Mouse (Mus musculus) limb, embryonic 10.5 days (tissue): ENCODE measurements around the gene Cpxm1. TPM values are rescaled to one million over a fixed set of nuclear protein-coding genes. Genes with fewer than 3 reads are reported as not detected.

Experiments
- DNase-seq: peaks from one replicate; pipeline ENCODE4 v3.0.0-alpha.2; 2017; ENCODE audit warnings: low spot score
- H3K27ac ChIP-seq: fragments of 300-500 bp; sonication (generic); 2 replicates; pipeline ENCODE4 v1.5.1; 2016; ENCODE audit warnings: mild to moderate bottlenecking
- H3K27me3 ChIP-seq: fragments of 300-500 bp; sonication (generic); 2 replicates; pipeline ENCODE4 v1.6.1; 2016; ENCODE audit warnings: low read depth, mild to moderate bottlenecking; ENCODE audit not compliant: poor library complexity, severe bottlenecking
- H3K36me3 ChIP-seq: fragments of 300-500 bp; sonication (generic); 2 replicates; pipeline ENCODE4 v1.6.1; 2016; ENCODE audit warnings: mild to moderate bottlenecking, moderate library complexity
- H3K4me1 ChIP-seq: fragments of 300-500 bp; sonication (generic); 2 replicates; pipeline ENCODE4 v1.6.1; 2016
- H3K4me3 ChIP-seq: fragments of 300-500 bp; sonication (generic); 2 replicates; pipeline ENCODE4 v1.5.1; 2016; ENCODE audit warnings: mild to moderate bottlenecking, moderate library complexity
- H3K9me3 ChIP-seq: fragments of 300-500 bp; sonication (generic); replicated peaks from 2 replicates; pipeline ENCODE4 v1.6.1; 2016; ENCODE audit warnings: mild to moderate bottlenecking
- WGBS: fragments of 180-500 bp; shearing (Covaris S2); methylation state at CpG from one replicate; pipeline ENCODE4 v1.1.7; 2016; 5-methylcytosine and 5-hydroxymethylcytosine counted together
- polyA plus RNA-seq: library from polyadenylated mRNA; unstranded; fragments of >200 nt; fragmentation: Nextera tagmentation; extraction: Ambion mirVana; gene quantifications from 2 replicates; pipeline ENCODE4 v1.2.1, GENCODE M21; 2016

The Cpxm1 gene
- polyA plus RNA-seq, 1 experiment from 2014 or later, result 75.4 TPM

DNA sequence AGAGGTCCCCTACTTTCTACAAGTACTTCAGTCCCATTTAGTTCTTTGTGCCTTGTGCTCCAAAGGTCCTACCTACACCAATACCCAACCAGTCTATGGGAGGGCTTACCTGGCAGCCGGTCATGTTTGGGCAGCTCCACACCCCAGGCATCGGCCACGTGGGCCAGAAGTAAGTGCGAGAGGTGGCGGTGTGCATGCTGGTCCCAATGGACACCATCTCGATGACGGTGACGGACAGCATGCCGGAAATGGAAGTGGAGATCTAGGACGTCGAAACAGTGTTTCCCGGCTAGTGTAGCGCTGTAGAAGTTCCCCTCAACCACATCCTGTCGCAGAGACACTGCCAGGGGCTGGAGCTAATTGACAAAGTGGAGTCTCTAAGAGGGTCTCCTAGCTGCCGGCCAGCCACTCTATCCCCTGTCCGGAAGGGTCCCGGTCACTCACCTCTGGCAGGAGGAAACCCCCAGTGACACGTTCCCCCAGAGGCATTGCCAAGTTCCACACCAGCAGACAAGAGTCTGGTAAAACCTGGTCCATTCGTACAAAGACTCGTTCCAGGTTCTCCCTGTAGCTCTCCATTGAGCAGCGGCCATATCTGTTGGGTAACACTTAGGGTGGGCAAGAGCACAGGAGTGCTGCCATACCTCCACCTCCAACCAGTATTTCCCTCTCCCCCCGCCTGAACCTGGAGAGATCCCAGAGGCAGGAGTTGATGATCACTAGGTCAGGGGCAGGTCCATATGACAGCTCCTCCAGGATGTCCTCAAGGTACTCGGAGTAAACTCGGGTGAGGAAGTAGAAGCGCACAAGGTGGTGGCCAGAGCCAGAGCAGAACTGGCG lies 24.6 kb upstream of the Cpxm1 start:
- WGBS, result 96% methylated on average over 26 of the region's 26 CpGs
- DNase-seq, result no peak
- Histone ChIP-seq H3K4me3 (no peak overlapping the region), H3K27ac (no peak overlapping the region), H3K36me3 (peaks cover 42% of the 10 kb centered on the region), H3K9me3 (no peaks in the 10 kb centered on the region), H3K27me3 (no peaks in the 10 kb centered on the region), H3K4me1 (peaks cover 24% of the 10 kb centered on the region)

DNA sequence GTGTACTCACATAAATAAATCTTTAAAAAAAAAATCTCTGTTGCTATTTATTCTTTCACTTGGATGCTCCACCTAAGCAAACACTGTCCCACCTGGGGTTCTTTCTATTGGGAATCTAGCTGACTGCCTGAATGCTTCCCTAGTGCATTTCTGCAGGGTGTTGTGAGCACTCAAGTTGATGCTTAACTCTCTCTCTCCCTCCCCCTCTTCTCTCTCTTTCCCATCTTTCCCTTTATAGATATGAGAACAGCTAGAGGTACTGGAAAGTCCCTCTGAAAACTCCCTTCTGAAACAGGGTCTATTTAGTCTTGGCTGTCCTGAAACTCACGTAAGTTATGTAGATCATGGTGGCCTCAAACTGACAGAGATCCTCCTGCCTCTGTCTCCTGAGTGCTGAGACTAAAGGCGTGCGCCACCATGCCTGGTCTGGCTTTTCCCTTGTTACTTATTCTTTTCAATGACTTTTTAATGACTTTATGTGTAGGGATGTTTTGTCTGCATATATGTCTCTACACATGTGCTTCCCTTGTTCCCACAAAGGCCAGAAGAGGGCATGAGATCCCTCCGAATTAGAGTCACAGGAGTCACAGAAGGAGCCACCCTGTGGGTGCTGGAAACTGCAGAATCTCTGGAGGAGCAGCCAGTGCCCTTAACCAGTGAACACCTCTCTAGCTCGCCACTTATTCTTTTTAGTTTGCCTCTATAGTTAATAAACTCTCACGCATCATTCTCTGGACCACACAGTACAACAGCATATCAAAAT lies 16.9 kb upstream of the Cpxm1 start:
- H3K4me3 ChIP-seq, result no peak overlapping the region
- no peak overlapping the region for H3K27ac ChIP-seq
- H3K36me3 ChIP-seq, result peaks cover 12% of the 10 kb centered on the region
- H3K27me3 ChIP-seq, result no peaks in the 10 kb centered on the region
- peaks cover 10% of the 10 kb centered on the region for H3K4me1 ChIP-seq
- DNase-seq, result no peak
- 77% methylated on average over 6 of the region's 6 CpGs for WGBS
- H3K9me3 ChIP-seq, result no peaks in the 10 kb centered on the region

- no peaks in the 10 kb centered on the region for H3K9me3 ChIP-seq
- no peaks in the 10 kb centered on the region for H3K27me3 ChIP-seq
- H3K27ac ChIP-seq, result no peak overlapping the region
- DNase-seq, result no peak
- H3K36me3 ChIP-seq, result no peaks in the 10 kb centered on the region
- peaks cover 19% of the 10 kb centered on the region for H3K4me1 ChIP-seq
- H3K4me3 ChIP-seq, result no peak overlapping the region
- WGBS, result 83% methylated on average over 3 of the region's 3 CpGs
These were observed 15.4 kb upstream of the Cpxm1 start for GRCm38 (mm10) chr2:130412775-130413174.

DNA sequence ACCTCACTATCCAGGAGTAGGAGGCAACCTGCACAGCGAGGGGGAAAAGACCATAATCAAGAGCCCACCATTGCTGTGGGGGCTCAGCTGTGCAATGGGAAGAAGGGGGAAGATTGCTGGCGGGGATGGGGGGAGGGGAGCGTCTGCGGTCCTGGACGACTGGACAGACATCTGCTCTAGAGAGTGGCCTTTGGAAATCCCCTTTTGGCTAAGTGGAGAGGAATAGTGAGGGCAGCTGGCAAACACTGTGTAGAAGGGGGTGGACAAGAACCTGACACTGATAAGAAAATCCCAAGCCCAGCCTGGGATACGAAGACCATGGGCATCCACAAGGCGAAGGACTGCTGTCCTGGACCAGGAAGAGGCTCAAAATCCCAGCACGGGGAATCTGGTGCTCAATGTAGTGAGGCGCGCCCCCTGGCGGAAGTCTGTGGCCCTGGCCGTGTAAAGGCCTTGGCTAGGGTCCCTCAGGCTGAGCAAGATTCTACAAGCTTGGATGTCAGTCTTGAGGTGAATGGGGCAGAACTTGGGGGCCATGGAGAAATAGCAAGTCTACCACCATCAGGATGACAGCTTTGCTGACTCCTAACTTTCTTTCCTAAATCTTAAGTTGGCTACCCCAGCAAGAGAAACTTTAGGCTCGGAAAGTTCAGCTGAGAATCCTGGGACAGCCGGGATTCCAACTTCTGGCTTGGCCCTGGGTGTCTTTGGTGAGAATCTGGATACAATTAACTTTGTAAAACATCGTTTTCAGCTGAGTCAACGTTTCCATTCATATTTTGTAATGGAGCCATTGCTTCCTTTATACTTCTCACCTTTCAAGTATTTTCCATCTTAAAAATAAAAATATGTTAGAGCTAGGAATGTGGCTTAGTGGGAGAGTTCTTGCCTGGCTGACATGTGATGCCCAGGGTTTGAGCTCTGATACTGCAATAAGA lies 14.5 kb upstream of the Cpxm1 start:
- DNase-seq, result peak; percentile 94
- no peaks in the 10 kb centered on the region for H3K9me3 ChIP-seq
- H3K4me3 ChIP-seq, result no peak overlapping the region
- no peaks in the 10 kb centered on the region for H3K27me3 ChIP-seq
- peaks cover 19% of the 10 kb centered on the region for H3K4me1 ChIP-seq
- no peaks in the 10 kb centered on the region for H3K36me3 ChIP-seq
- 41% methylated on average over 16 of the region's 16 CpGs for WGBS
- no peak overlapping the region for H3K27ac ChIP-seq

GRCm38 (mm10) chr2:130408194-130408593 lies 10.8 kb upstream of the Cpxm1 start:
- H3K36me3 ChIP-seq, result no peaks in the 10 kb centered on the region
- no peak overlapping the region for H3K27ac ChIP-seq
- 26% methylated on average over 6 of the region's 6 CpGs for whole genome bisulfite sequencing
- peak; percentile 51 for DNase-seq
- no peaks in the 10 kb centered on the region for H3K27me3 ChIP-seq
- H3K4me3 ChIP-seq, result no peak overlapping the region
- H3K9me3 ChIP-seq, result no peaks in the 10 kb centered on the region
- peaks cover 19% of the 10 kb centered on the region for H3K4me1 ChIP-seq

GRCm38 (mm10) chr2:130406178-130406577 lies 8.8 kb upstream of the Cpxm1 start, which contains the start of gene Tmem239:
Gene Tmem239, plus strand, starts transcription at chr2:130406478.
- no peak within 1 kb of the TSS for H3K27ac ChIP-seq
- H3K36me3 ChIP-seq, result no peaks in the 10 kb centered on the region
- no peak within 1 kb of the TSS for H3K4me3 ChIP-seq
- no peak for DNase-seq
- peaks cover 13% of the 10 kb centered on the region for H3K4me1 ChIP-seq
- H3K27me3 ChIP-seq, result no peaks in the 10 kb centered on the region
- H3K9me3 ChIP-seq, result no peaks in the 10 kb centered on the region
- 78% methylated on average over 2 of the region's 2 CpGs for WGBS

- DNase-seq, result no peak
- H3K4me3 ChIP-seq, result no peak within 1 kb of the TSS
- peaks cover 19% of the 10 kb centered on the region for H3K4me1 ChIP-seq
- H3K27me3 ChIP-seq, result no peaks in the 10 kb centered on the region
- WGBS, result 91% methylated on average over 1 of the region's 1 CpGs
- H3K36me3 ChIP-seq, result no peaks in the 10 kb centered on the region
- H3K27ac ChIP-seq, result no peak within 1 kb of the TSS
- no peaks in the 10 kb centered on the region for H3K9me3 ChIP-seq
These were observed 7.6 kb upstream of the Cpxm1 start, which contains the start of the genes Gm28372 and 1700020A23Rik for GRCm38 (mm10) chr2:130404939-130405338. Gene Gm28372, plus strand, starts transcription at chr2:130405239. Gene 1700020A23Rik, plus strand, starts transcription at chr2:130405259.

DNA sequence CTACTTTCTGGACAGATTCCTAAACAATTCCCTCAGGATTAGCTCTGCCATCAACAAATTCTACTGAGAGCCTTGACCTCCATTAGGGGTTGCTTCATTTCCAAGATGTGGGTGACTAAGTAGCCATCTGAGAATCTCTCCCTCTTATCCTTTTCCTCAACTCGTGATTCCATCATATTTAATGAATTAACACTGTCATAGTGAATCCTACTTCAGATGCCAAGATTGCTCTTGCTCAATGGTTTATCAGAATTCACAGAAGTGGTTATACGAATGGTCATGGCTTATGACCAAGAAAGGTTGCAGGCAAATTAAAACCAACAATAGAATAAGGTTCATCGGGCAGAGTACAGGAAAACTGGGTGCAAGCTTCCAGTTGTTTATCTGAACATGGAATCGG lies 4.5 kb upstream of the Cpxm1 start:
- DNase-seq, result no peak
- no peak overlapping the region for H3K4me3 ChIP-seq
- no peaks in the 10 kb centered on the region for H3K27me3 ChIP-seq
- WGBS, result 84% methylated on average over 4 of the region's 4 CpGs
- peaks cover 22% of the 10 kb centered on the region for H3K4me1 ChIP-seq
- H3K9me3 ChIP-seq, result no peaks in the 10 kb centered on the region
- no peak overlapping the region for H3K27ac ChIP-seq
- H3K36me3 ChIP-seq, result no peaks in the 10 kb centered on the region

- WGBS, result 93% methylated on average over 1 of the region's 1 CpGs
- H3K4me3 ChIP-seq, result no peak overlapping the region
- no peaks in the 10 kb centered on the region for H3K27me3 ChIP-seq
- DNase-seq, result no peak
- H3K36me3 ChIP-seq, result peaks cover 12% of the 10 kb centered on the region
- peaks cover 32% of the 10 kb centered on the region for H3K4me1 ChIP-seq
- H3K9me3 ChIP-seq, result no peaks in the 10 kb centered on the region
- no peak overlapping the region for H3K27ac ChIP-seq
These were observed 2.7 kb upstream of the Cpxm1 start for GRCm38 (mm10) chr2:130400046-130400445.

- peak; percentile 44 for DNase-seq
- H3K4me1 ChIP-seq, result peaks cover 32% of the 10 kb centered on the region
- no peaks in the 10 kb centered on the region for H3K27me3 ChIP-seq
- H3K4me3 ChIP-seq, result peak overlapping the region; percentile 80
- WGBS, result 16% methylated on average over 14 of the region's 14 CpGs
- H3K9me3 ChIP-seq, result no peaks in the 10 kb centered on the region
- H3K27ac ChIP-seq, result peak overlapping the region; percentile 96
- peaks cover 32% of the 10 kb centered on the region for H3K36me3 ChIP-seq
These were observed 717 bp upstream of the Cpxm1 start for GRCm38 (mm10) chr2:130398091-130398490.

- no peaks in the 10 kb centered on the region for H3K9me3 ChIP-seq
- no peak overlapping the region for H3K27ac ChIP-seq
- H3K27me3 ChIP-seq, result no peaks in the 10 kb centered on the region
- WGBS, result 95% methylated on average over 11 of the region's 11 CpGs
- no peak for DNase-seq
- peaks cover 28% of the 10 kb centered on the region for H3K4me1 ChIP-seq
- H3K4me3 ChIP-seq, result 0 out of 2 replicates have a peak overlapping the region, but pooled peaks have one; percentile 80
- H3K36me3 ChIP-seq, result peaks cover 53% of the 10 kb centered on the region
These were observed 1.7 kb downstream of the Cpxm1 start for GRCm38 (mm10) chr2:130395696-130396095.

- 86% methylated on average over 3 of the region's 3 CpGs for WGBS
- Histone ChIP-seq H3K4me3 (no peak overlapping the region), H3K27ac (no peak overlapping the region), H3K36me3 (peaks cover 60% of the 10 kb centered on the region), H3K27me3 (no peaks in the 10 kb centered on the region), H3K4me1 (peaks cover 20% of the 10 kb centered on the region), H3K9me3 (no peaks in the 10 kb centered on the region)
- no peak for DNase-seq
These were observed 4.5 kb downstream of the Cpxm1 start for GRCm38 (mm10) chr2:130392836-130393235.
